Mouse (Mus musculus) limb, embryonic 10.5 days (tissue): Measurements from ENCODE around the gene Cltc. TPM values are rescaled to one million over a fixed set of nuclear protein-coding genes. Genes with fewer than 3 reads are reported as not detected.
"Not testable (repeated sequence)": the region's sequence is repeated elsewhere in the genome, so short reads cannot be mapped to it uniquely, and the experiment has no call there.

Experiments used
- DNase-seq: peaks from one replicate; pipeline ENCODE4 v3.0.0-alpha.2; 2017; ENCODE audit warnings: low spot score
- H3K27ac ChIP-seq: fragments of 300-500 bp; sonication (generic); 2 replicates; pipeline ENCODE4 v1.5.1; 2016; ENCODE audit warnings: mild to moderate bottlenecking
- H3K27me3 ChIP-seq: fragments of 300-500 bp; sonication (generic); 2 replicates; pipeline ENCODE4 v1.6.1; 2016; ENCODE audit warnings: low read depth, mild to moderate bottlenecking; ENCODE audit not compliant: poor library complexity, severe bottlenecking
- H3K36me3 ChIP-seq: fragments of 300-500 bp; sonication (generic); 2 replicates; pipeline ENCODE4 v1.6.1; 2016; ENCODE audit warnings: mild to moderate bottlenecking, moderate library complexity
- H3K4me1 ChIP-seq: fragments of 300-500 bp; sonication (generic); 2 replicates; pipeline ENCODE4 v1.6.1; 2016
- H3K4me3 ChIP-seq: fragments of 300-500 bp; sonication (generic); 2 replicates; pipeline ENCODE4 v1.5.1; 2016; ENCODE audit warnings: mild to moderate bottlenecking, moderate library complexity
- H3K9me3 ChIP-seq: fragments of 300-500 bp; sonication (generic); replicated peaks from 2 replicates; pipeline ENCODE4 v1.6.1; 2016; ENCODE audit warnings: mild to moderate bottlenecking
- WGBS: fragments of 180-500 bp; shearing (Covaris S2); methylation state at CpG from one replicate; pipeline ENCODE4 v1.1.7; 2016; 5-methylcytosine and 5-hydroxymethylcytosine counted together
- polyA plus RNA-seq: library from polyadenylated mRNA; unstranded; fragments of >200 nt; fragmentation: Nextera tagmentation; extraction: Ambion mirVana; gene quantifications from 2 replicates; pipeline ENCODE4 v1.2.1, GENCODE M21; 2016

The Cltc gene
- 107 and 127 TPM in 2 replicates for polyA plus RNA-seq

DNA sequence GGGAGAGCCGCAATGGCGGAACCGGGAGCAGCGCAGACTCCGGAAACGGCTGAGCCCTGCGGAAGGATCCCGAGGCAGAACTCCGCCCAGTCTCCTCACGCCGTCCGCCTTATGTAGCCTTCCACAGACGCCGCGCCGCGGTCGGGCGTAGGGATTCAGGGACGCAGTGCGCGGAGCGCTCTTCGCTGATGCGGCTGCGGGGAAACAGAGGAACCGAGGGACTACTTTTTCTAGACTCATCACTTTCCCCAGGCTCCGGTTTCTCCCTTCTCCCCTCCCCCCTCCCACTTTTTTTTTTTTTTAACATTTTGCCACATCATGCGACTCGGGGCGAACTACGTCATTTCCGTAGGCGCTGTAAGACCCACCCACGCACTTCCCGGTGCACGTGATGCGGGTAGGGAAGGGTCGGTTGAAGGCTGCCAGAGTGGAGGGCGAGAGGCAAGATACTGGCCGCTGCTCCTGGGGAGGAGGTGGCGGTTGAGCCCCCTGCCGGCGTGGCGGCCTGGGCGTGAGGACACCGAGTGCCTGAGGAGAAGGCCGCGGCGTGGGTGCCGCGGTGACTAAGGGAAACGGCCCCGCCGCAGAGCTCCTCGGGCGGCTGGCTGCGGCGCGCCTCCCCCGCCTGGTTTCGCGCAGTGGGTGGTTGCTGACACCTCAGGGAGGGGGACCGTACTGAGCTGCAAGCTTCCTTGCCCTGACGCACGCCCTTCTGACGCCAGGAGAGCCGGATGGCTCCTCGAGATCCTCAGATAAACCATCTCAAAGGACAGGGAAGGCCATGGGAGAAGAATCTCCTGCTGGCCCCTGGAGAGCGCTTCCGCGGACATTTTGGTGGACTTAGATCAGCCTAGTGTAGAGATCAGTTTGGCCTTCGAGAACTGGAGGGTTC lies at the start of gene Cltc:
Gene Cltc, minus strand, starts transcription at position 86 of the 892 bp plus-strand sequence.
- Histone ChIP-seq H3K36me3 (peaks cover 13% of the 10 kb centered on the region), H3K27me3 (no peaks in the 10 kb centered on the region), H3K27ac (peak within 1 kb of the TSS; percentile 95), H3K4me1 (peaks cover 21% of the 10 kb centered on the region), H3K4me3 (peak within 1 kb of the TSS; percentile 99), H3K9me3 (no peaks in the 10 kb centered on the region)
- under 1% methylated on average over 73 of the region's 73 CpGs for WGBS
- DNase-seq, result peak; percentile 98

DNA sequence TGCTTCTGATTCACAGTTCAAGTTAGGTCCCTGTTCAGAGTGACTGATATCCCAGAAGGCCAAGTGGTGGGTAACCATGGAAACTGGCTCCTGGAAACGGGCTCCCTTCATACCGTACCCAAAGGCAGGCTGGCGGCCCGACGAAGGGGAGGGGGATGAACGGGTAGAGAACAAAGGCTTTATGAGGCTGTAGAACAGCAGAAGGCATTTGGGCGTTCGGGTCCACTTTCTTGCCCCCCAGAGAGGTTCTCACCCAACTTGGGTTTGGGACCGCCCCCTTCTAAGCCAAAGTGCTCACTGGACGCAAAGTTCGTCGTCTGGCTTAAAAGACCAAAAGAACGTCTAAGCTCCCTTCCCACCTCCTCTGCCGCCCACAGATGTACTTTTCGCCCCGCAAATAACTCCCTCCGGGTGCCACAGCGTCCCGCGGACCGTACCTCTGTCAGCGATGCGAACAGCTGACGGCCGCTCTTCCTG lies 49.7 kb upstream of the Cltc start:
- H3K27ac ChIP-seq, result peak overlapping the region; percentile 88
- H3K4me3 ChIP-seq, result peak overlapping the region; percentile 99
- WGBS, result under 1% methylated on average over 25 of the region's 25 CpGs
- no peaks in the 10 kb centered on the region for H3K27me3 ChIP-seq
- peaks cover 4% of the 10 kb centered on the region; the same call in 1 of the 2 replicates for H3K4me1 ChIP-seq
- DNase-seq, result peak; percentile 75
- no peaks in the 10 kb centered on the region for H3K9me3 ChIP-seq
- H3K36me3 ChIP-seq, result peaks cover 43% of the 10 kb centered on the region

DNA sequence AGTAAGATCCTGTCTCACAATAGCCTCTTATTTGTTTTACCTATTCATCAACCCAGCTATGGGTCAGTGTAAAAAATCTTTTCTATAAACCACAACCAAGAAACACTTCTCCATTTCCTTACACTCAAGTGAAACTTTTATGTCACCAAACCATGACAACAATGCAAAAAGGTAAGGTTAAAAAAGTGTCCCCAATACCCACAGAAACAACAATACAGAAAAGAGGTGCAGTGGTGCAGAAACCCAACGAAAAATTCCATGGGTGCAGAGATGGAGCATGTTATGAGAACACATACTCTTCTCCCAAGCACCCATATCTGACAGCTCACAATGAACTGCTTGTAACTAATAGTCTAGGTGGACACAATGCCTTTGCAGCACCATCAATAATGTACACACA lies 36.8 kb upstream of the Cltc start:
- Histone ChIP-seq H3K27me3 (no peaks in the 10 kb centered on the region), H3K27ac (no peak overlapping the region), H3K4me1 (no peaks in the 10 kb centered on the region), H3K36me3 (peaks cover 92% of the 10 kb centered on the region), H3K9me3 (no peaks in the 10 kb centered on the region), H3K4me3 (no peak overlapping the region)
- no peak for DNase-seq
- 90% methylated on average over 1 of the region's 1 CpGs for WGBS

DNA sequence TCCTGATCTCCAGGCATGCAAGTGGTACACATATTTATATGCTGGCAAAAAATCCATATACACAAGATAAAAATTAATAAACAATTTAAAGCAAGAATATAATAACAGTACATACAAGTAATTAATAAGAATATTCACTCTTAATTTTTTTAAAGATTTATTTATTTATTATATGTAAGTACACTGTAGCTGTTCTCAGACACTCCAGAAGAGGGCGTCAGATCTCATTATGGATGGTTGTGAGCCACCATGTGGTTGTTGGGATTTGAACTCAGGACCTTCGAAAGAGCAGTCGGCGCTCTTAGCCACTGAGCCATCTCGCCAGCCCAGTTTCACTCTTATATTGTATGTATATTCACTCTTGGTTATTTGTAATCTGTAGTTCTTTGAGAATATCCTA lies 30.1 kb upstream of the Cltc start:
- WGBS, result 94% methylated on average over 5 of the region's 5 CpGs

GRCm38 (mm10) chr11:86785767-86786166 lies 28.4 kb upstream of the Cltc start:
- H3K27ac ChIP-seq, result no peak overlapping the region
- no peaks in the 10 kb centered on the region for H3K27me3 ChIP-seq
- no peaks in the 10 kb centered on the region for H3K9me3 ChIP-seq
- no peak for DNase-seq
- peaks cover 83% of the 10 kb centered on the region for H3K36me3 ChIP-seq
- no peaks in the 10 kb centered on the region for H3K4me1 ChIP-seq
- WGBS, result 93% methylated on average over 2 of the region's 2 CpGs
- H3K4me3 ChIP-seq, result no peak overlapping the region

More for the DNA sequence above, 30.1 kb upstream of the Cltc start:
- H3K9me3 ChIP-seq, H3K27ac ChIP-seq, H3K4me1 ChIP-seq, H3K4me3 ChIP-seq, H3K27me3 ChIP-seq, DNase-seq: not testable (repeated sequence)
- peaks cover 83% of the 10 kb centered on the region for H3K36me3 ChIP-seq

GRCm38 (mm10) chr11:86769884-86770283 lies 12.5 kb upstream of the Cltc start:
- 85% methylated on average over 4 of the region's 4 CpGs for WGBS
- no peaks in the 10 kb centered on the region for H3K9me3 ChIP-seq
- no peak for DNase-seq
- no peaks in the 10 kb centered on the region for H3K27me3 ChIP-seq
- peaks cover 58% of the 10 kb centered on the region for H3K36me3 ChIP-seq
- H3K27ac ChIP-seq, result no peak overlapping the region
- no peaks in the 10 kb centered on the region for H3K4me1 ChIP-seq
- H3K4me3 ChIP-seq, result no peak overlapping the region

GRCm38 (mm10) chr11:86764501-86764900 lies 7.1 kb upstream of the Cltc start:
- WGBS, result 93% methylated on average over 2 of the region's 2 CpGs
- Histone ChIP-seq H3K27me3 (no peaks in the 10 kb centered on the region), H3K4me1 (no peaks in the 10 kb centered on the region), H3K9me3 (no peaks in the 10 kb centered on the region), H3K4me3 (no peak overlapping the region), H3K36me3 (peaks cover 10% of the 10 kb centered on the region; the same call in 1 of the 2 replicates), H3K27ac (no peak overlapping the region)
- no peak for DNase-seq

GRCm38 (mm10) chr11:86763127-86763526 lies 5.8 kb upstream of the Cltc start:
- not testable (repeated sequence) for H3K4me1 ChIP-seq, H3K27ac ChIP-seq, H3K9me3 ChIP-seq, H3K4me3 ChIP-seq, H3K27me3 ChIP-seq, H3K36me3 ChIP-seq, DNase-seq
- 94% methylated on average over 11 of the region's 11 CpGs for WGBS

GRCm38 (mm10) chr11:86760357-86760756 lies 3.0 kb upstream of the Cltc start:
- Histone ChIP-seq H3K9me3 (no peaks in the 10 kb centered on the region), H3K4me1 (peaks cover 19% of the 10 kb centered on the region), H3K4me3 (no peak overlapping the region), H3K27ac (no peak overlapping the region), H3K27me3 (no peaks in the 10 kb centered on the region), H3K36me3 (no peaks in the 10 kb centered on the region)
- DNase-seq, result no peak

GRCm38 (mm10) chr11:86759886-86760285 lies 2.5 kb upstream of the Cltc start:
- Histone ChIP-seq H3K4me1 (peaks cover 21% of the 10 kb centered on the region), H3K27me3 (no peaks in the 10 kb centered on the region), H3K36me3 (no peaks in the 10 kb centered on the region), H3K4me3 (no peak overlapping the region), H3K27ac (no peak overlapping the region), H3K9me3 (no peaks in the 10 kb centered on the region)
- 96% methylated on average over 2 of the region's 2 CpGs for WGBS
- no peak for DNase-seq

- no peaks in the 10 kb centered on the region for H3K27me3 ChIP-seq
- no peak overlapping the region for H3K27ac ChIP-seq
- H3K4me3 ChIP-seq, result no peak overlapping the region
- H3K4me1 ChIP-seq, result peaks cover 21% of the 10 kb centered on the region
- WGBS, result 89% methylated on average over 1 of the region's 1 CpGs
- H3K36me3 ChIP-seq, result 0 out of 2 replicates have a peak, but pooled peaks cover 2% of the 10 kb centered on the region
- H3K9me3 ChIP-seq, result no peaks in the 10 kb centered on the region
- no peak for DNase-seq
These were observed 1.9 kb upstream of the Cltc start for GRCm38 (mm10) chr11:86759226-86759625.

DNA sequence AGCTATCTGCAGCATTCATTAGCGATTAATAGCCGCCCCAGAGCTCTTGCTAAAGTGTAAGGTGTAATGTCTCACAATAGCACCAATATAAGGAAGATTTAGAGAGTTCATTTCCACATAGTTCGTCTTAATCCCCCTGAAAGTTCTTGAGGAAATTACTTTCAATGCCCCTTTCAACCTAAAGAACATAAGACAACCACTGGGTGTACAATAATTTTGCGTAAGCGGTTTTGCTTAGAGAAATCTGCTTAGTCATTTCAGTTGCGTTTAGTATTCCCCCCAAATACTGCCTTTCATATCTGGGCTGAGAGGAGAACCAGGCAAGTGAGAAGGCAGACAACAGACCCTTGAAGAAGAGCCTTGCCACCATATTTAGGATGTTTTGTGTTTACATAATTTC lies 1.2 kb upstream of the Cltc start:
- H3K4me3 ChIP-seq, result peak overlapping the region; percentile 99
- WGBS, result 41% methylated on average over 6 of the region's 6 CpGs
- no peaks in the 10 kb centered on the region for H3K27me3 ChIP-seq
- peaks cover 21% of the 10 kb centered on the region for H3K4me1 ChIP-seq
- DNase-seq, result no peak
- H3K36me3 ChIP-seq, result peaks cover 9% of the 10 kb centered on the region
- no peaks in the 10 kb centered on the region for H3K9me3 ChIP-seq
- H3K27ac ChIP-seq, result peak overlapping the region; percentile 95

- H3K4me3 ChIP-seq, result peak overlapping the region; percentile 99
- DNase-seq, result no peak
- H3K36me3 ChIP-seq, result peaks cover 17% of the 10 kb centered on the region
- H3K27ac ChIP-seq, result peak overlapping the region; percentile 95
- no peaks in the 10 kb centered on the region for H3K27me3 ChIP-seq
- under 1% methylated on average over 18 of the region's 18 CpGs for WGBS
- H3K4me1 ChIP-seq, result peaks cover 21% of the 10 kb centered on the region
- no peaks in the 10 kb centered on the region for H3K9me3 ChIP-seq
These were observed 254 bp downstream of the Cltc start for GRCm38 (mm10) chr11:86757142-86757479.
